Mouse (Mus musculus) C2C12 (cell line): ENCODE results near the gene Bri3.

Source experiments
- CTCF ChIP-seq: IDR thresholded peaks from one replicate; pipeline ENCODE4 v1.5.1; 2011; ENCODE audit not compliant: control insufficient read depth, insufficient read depth, insufficient read length
- MAX ChIP-seq: IDR thresholded peaks from one replicate; pipeline ENCODE4 v1.6.1; 2011; ENCODE audit warnings: mild to moderate bottlenecking, control low read depth
- MYOG ChIP-seq: IDR thresholded peaks from one replicate; pipeline ENCODE4 v1.6.1; 2011; ENCODE audit not compliant: control insufficient read depth, insufficient read length; ENCODE audit errors: extremely low read depth
- USF1 ChIP-seq: IDR thresholded peaks from one replicate; pipeline ENCODE4 v1.6.1; 2011; ENCODE audit warnings: low read depth, mild to moderate bottlenecking, control low read depth, moderate library complexity

DNA sequence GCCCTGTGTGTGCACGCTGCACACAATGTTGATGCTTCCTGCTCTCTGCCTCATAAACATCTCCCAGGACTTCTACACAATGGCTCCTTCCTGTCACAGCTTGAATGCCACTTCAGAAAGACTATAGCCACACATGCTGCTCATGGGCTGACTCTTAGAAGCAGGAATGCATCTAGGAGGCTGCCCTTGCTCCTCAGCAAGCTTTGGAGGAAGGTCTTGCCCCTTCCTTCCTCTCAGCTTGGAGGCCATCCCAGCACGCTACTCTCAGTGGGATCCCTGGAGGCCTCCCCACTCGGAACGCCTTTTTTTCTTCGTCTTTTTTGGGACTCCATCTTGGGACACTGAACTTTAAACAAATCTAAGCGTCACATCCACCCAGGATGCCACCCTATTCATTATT, 30.7 kb downstream of the Bri3 start:
- TF ChIP-seq CTCF, result no peak
- no peak for TF ChIP-seq MYOG
- TF ChIP-seq MAX, result no peak
- TF ChIP-seq USF1, result no peak
